Mouse (Mus musculus) hindbrain, postnatal 0 days (tissue): Measurements from ENCODE around the gene Slc6a20a. TPM values are rescaled to one million over a fixed set of nuclear protein-coding genes. Genes with fewer than 3 reads are reported as not detected.
A peak's percentile ranks its signal among the peaks of the same experiment; 100 is the strongest.
"Not testable (repeated sequence)": the region's sequence is repeated elsewhere in the genome, so short reads cannot be mapped to it uniquely, and the experiment has no call there.

Source experiments
- ATAC-seq: fragments of 200-750 bp; cut with Nextera tagmentation; 2 replicates; pipeline ENCODE4 v1.8.0; 2017; ENCODE audit warnings: mild to moderate bottlenecking, moderate TSS enrichment, moderate library complexity
- DNase-seq: peaks from one replicate; pipeline ENCODE4 v3.0.0-alpha.2; 2015; ENCODE audit warnings: low spot score
- H3K27ac ChIP-seq: fragments of 300-500 bp; sonication (generic); 2 replicates; pipeline ENCODE4 v1.5.1; 2014; ENCODE audit warnings: mild to moderate bottlenecking
- H3K27me3 ChIP-seq: fragments of 300-500 bp; sonication (generic); 2 replicates; pipeline ENCODE4 v1.6.1; 2014; ENCODE audit warnings: low read length, mixed read lengths; ENCODE audit not compliant: insufficient read depth
- H3K36me3 ChIP-seq: fragments of 300-500 bp; sonication (generic); 2 replicates; pipeline ENCODE4 v1.6.1; 2014; ENCODE audit warnings: low read length, mixed read lengths; ENCODE audit not compliant: insufficient read depth
- H3K4me1 ChIP-seq: fragments of 300-500 bp; sonication (generic); 2 replicates; pipeline ENCODE4 v1.6.1; 2014; ENCODE audit warnings: antibody characterized with exemption, low read length, mixed read lengths; ENCODE audit not compliant: insufficient read depth
- H3K4me2 ChIP-seq: fragments of 300-500 bp; sonication (generic); 2 replicates; pipeline ENCODE4 v1.6.1; 2014; ENCODE audit warnings: low read depth, mild to moderate bottlenecking, low read length, moderate library complexity, mixed read lengths
- H3K4me3 ChIP-seq: fragments of 300-500 bp; sonication (generic); 2 replicates; pipeline ENCODE4 v1.5.1; 2014; ENCODE audit warnings: low read length
- H3K9ac ChIP-seq: fragments of 300-500 bp; sonication (generic); replicated peaks from 2 replicates; pipeline ENCODE4 v1.6.1; 2014; ENCODE audit warnings: mild to moderate bottlenecking, low read length, moderate library complexity, mixed read lengths
- H3K9me3 ChIP-seq: fragments of 300-500 bp; sonication (generic); 2 replicates; pipeline ENCODE4 v1.6.1; 2016; ENCODE audit warnings: low read length, mixed read lengths
- CTCF ChIP-seq: IDR thresholded peaks from 2 replicates; pipeline ENCODE4 v1.5.1; 2016; ENCODE audit warnings: antibody characterized with exemption, control low read depth, low read depth
- WGBS: fragments of 180-500 bp; shearing (Covaris S2); extraction: QIAGEN DNeasy Blood & Tissue Kit; methylation state at CpG from one replicate; pipeline ENCODE4 v1.1.7; 2014; 5-methylcytosine and 5-hydroxymethylcytosine counted together
- polyA plus RNA-seq: library from polyadenylated mRNA; unstranded; fragments of >200 nt; fragmentation: Nextera tagmentation; extraction: Ambion mirVana; gene quantifications from 2 replicates; pipeline ENCODE4 v1.2.1, GENCODE M21; 2015
- total RNA-seq: library from RNA; depleted of rRNA; stranded (reverse); fragments of >200 nt; gene quantifications from 2 replicates; pipeline ENCODE4 v1.2.3, GENCODE M21; 2014

The Slc6a20a gene
- total and polyA plus RNA-seq, 2 experiments from 2014 or later, result 38.6 to 60.8 TPM

DNA sequence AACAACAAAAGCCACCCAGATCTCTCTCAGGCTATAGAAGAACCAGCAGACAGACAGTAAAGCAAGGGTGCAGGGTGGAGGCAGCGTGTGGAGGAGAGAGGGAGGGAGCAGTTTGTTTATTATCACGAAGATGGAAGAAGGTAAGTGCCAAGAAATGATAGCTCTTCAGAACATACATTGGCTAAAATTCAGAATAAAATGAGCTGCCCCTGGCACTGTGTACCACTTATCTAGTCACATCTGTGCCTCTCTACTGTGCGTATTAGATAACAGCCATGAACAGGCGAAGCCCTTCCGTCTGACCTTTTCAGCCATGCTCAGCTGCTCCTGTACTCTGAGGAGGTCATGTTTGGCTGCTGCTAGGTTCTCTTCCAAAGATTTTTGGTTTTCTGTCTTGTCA lies 23.1 kb upstream of the Slc6a20a start:
- no peak overlapping the region for H3K4me2 ChIP-seq
- no peak overlapping the region for H3K9ac ChIP-seq
- TF ChIP-seq CTCF, result no peak
- DNase-seq, result no peak
- no peaks in the 10 kb centered on the region for H3K9me3 ChIP-seq
- H3K4me3 ChIP-seq, result no peak overlapping the region
- 93% methylated on average over 5 of the region's 5 CpGs for WGBS
- ATAC-seq, result no peak
- no peak overlapping the region for H3K27ac ChIP-seq
- no peaks in the 10 kb centered on the region for H3K4me1 ChIP-seq
- peaks cover 24% of the 10 kb centered on the region; the same call in 1 of the 2 replicates for H3K36me3 ChIP-seq
- H3K27me3 ChIP-seq, result no peaks in the 10 kb centered on the region

DNA sequence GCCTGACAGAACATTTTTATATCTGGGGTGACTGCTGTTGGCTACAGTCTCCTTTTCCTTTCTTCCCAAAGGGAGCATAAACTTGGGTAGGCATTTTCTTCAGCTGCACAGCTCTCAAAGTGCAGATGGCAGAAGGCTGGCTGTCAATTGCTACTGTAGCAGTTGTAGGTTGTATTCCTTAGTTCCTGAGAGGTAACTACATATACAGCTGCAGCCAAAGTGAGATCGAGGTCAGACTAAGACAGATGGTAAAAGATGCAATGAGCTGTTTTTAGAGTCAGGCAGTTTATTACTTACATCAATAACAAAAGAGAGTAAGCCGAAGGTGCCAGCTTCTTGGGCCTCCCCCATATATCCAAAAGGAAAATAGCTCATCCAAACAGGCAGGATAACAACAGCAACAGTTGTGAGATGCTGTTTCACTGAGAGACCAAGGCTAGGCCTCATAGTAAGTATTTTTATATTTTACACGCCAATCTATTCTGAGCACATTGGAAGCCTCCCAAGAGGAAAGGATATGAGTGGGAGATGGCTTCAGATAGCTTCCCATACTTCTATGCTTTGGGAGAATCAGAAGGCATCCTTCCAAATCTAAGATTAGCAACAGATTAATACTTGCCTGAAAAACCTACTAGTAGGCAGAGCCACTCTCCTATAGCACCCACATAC lies 17.1 kb upstream of the Slc6a20a start:
- no peak for ATAC-seq

DNA sequence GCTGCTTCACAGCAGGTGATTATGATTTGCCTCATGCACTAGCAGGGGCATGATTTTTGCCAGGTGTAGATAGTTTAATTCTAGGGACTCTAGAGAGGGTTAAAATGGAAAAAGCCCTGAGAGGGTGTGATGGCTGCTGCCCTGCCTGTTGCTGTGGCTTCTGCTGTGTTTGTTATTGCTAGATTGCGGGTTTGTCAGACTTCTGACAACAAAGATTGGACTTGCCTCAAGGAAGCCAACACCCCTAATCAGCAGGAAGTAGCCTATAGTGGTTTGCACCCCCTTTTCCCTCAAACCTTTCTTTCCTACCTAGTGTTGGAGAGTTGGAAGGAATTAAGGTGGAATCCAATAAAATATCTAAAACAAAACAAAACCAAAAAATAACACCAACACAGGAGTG lies 9.5 kb upstream of the Slc6a20a start:
- no peak overlapping the region for H3K4me2 ChIP-seq

More for the DNA sequence above, 17.1 kb upstream of the Slc6a20a start:
- Histone ChIP-seq H3K27ac (no peak overlapping the region), H3K4me2 (no peak overlapping the region), H3K27me3 (no peaks in the 10 kb centered on the region), H3K36me3 (peaks cover 11% of the 10 kb centered on the region; the same call in 1 of the 2 replicates), H3K9ac (no peak overlapping the region), H3K4me3 (no peak overlapping the region), H3K9me3 (no peaks in the 10 kb centered on the region), H3K4me1 (no peaks in the 10 kb centered on the region)
- WGBS, result 90% methylated on average over 3 of the region's 3 CpGs
- no peak for TF ChIP-seq CTCF
- no peak for DNase-seq

DNA sequence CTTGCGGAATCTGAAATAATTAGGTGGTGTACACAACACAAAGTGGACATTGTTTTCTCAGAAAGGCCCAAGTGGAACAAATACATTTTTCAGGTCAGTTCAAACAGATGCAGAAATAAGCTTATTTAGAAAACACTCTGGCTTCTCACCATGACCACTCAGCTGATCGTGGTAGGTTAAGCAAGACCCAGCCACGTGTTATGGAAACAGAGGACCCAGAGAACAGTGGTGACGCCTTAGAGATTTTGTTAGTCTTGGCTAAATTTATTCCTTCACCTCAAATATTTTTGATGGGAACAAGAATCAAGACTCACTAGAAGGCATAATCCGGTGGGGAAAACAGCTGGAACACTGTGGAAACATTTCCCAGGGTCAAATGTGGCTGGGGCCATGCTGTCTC lies 7.5 kb upstream of the Slc6a20a start:
- DNase-seq (peak; percentile 2), ATAC-seq (no peak)
- Histone ChIP-seq H3K4me3 (no peak overlapping the region), H3K36me3 (no peaks in the 10 kb centered on the region), H3K4me1 (no peaks in the 10 kb centered on the region), H3K9me3 (no peaks in the 10 kb centered on the region), H3K4me2 (no peak overlapping the region), H3K27ac (no peak overlapping the region), H3K27me3 (no peaks in the 10 kb centered on the region), H3K9ac (no peak overlapping the region)
- no peak for TF ChIP-seq CTCF
- 60% methylated on average over 5 of the region's 5 CpGs for WGBS

More for the DNA sequence above, 9.5 kb upstream of the Slc6a20a start:
- TF ChIP-seq CTCF, result no peak
- no peaks in the 10 kb centered on the region for H3K36me3 ChIP-seq
- no peak overlapping the region for H3K9ac ChIP-seq
- H3K27me3 ChIP-seq, result no peaks in the 10 kb centered on the region
- ATAC-seq, result no peak
- no peak overlapping the region for H3K27ac ChIP-seq
- DNase-seq, result no peak
- no peak overlapping the region for H3K4me3 ChIP-seq
- H3K4me1 ChIP-seq, result no peaks in the 10 kb centered on the region
- no peaks in the 10 kb centered on the region for H3K9me3 ChIP-seq
- WGBS, result 78% methylated on average over 1 of the region's 1 CpGs

DNA sequence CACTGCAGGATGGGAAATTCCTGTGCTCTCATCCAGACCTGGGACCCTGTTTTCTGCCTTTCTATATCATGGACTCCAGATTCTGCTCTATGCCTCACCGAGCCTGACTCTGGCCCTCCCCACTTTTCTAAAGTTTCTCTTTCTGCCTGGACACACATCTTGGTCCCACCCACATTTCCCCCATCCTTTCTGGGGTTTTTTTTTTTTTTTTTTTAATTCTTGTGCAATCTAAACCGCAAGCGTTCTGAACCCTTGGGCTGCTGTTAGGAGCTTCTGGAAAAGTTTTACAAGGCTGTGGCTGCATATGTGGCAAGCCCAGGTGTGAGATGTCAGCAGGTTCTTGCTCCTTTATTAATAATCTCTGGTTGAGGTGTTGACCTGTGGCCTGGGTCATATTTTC lies 5.0 kb upstream of the Slc6a20a start:
- H3K9ac ChIP-seq, result no peak overlapping the region
- H3K4me3 ChIP-seq, result no peak overlapping the region
- no peak overlapping the region for H3K4me2 ChIP-seq
- no peaks in the 10 kb centered on the region for H3K36me3 ChIP-seq
- DNase-seq (no peak), ATAC-seq (no peak)
- TF ChIP-seq CTCF, result no peak
- H3K27ac ChIP-seq, result no peak overlapping the region
- H3K4me1 ChIP-seq, result no peaks in the 10 kb centered on the region
- H3K9me3 ChIP-seq, result no peaks in the 10 kb centered on the region
- WGBS, result 63% methylated on average over 3 of the region's 3 CpGs
- H3K27me3 ChIP-seq, result no peaks in the 10 kb centered on the region

DNA sequence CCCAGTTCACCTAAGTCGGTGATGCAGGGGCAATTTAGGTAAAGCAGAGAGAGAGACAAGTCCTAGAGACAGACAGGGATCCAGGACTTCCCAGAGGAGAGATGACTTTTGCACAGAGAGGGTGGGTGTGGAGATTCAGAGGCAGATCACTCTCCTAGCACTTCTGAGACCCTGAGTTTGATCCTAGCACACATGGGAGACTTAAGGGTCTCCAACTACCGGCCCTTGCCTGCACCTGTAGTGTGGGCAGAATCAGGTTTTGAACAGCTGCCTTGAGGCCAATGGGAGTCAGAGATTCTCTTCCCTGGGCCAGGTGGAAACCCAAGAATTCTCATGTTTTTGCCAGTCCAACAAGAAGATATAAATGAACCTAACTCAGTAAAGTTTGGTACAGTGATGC lies 513 bp upstream of the Slc6a20a start:
- peak overlapping the region; percentile 43; the same call in 1 of the 2 replicates for H3K4me3 ChIP-seq
- peaks cover 12% of the 10 kb centered on the region; the same call in 1 of the 2 replicates for H3K27me3 ChIP-seq
- no peaks in the 10 kb centered on the region for H3K9me3 ChIP-seq
- H3K9ac ChIP-seq, result no peak overlapping the region
- peak overlapping the region; percentile 70 for H3K4me2 ChIP-seq
- 39% methylated on average over 2 of the region's 2 CpGs for WGBS
- H3K4me1 ChIP-seq, result no peaks in the 10 kb centered on the region
- DNase-seq (no peak), ATAC-seq (no peak)
- no peaks in the 10 kb centered on the region for H3K36me3 ChIP-seq
- TF ChIP-seq CTCF, result no peak
- H3K27ac ChIP-seq, result no peak overlapping the region

DNA sequence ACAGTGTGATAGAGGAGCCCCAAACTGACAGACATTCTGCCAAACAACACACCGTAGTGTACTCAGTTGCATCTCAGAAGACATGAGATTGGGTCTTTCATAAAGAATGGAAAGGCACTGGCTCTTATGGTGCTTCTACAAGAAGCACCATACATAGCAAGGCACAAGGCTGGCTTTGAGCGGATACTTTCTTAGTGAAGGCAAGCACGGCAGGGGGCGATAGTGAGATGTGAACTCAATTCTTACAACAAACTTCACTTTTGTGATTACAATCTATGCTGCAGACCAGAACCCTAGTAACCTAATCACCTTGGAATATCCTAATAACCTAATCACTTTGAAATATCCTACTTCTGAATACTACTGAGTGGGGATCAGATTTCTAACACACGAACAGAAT lies 13.0 kb downstream of the Slc6a20a start:
- no peak overlapping the region for H3K9ac ChIP-seq
- no peak overlapping the region for H3K27ac ChIP-seq
- no peaks in the 10 kb centered on the region for H3K27me3 ChIP-seq
- ATAC-seq (no peak), DNase-seq (peak; percentile 49)
- no peak overlapping the region for H3K4me2 ChIP-seq
- no peak overlapping the region for H3K4me3 ChIP-seq
- 58% methylated on average over 5 of the region's 5 CpGs for WGBS
- TF ChIP-seq CTCF, result peak; percentile 46
- no peaks in the 10 kb centered on the region for H3K36me3 ChIP-seq
- no peaks in the 10 kb centered on the region for H3K9me3 ChIP-seq
- no peaks in the 10 kb centered on the region for H3K4me1 ChIP-seq

DNA sequence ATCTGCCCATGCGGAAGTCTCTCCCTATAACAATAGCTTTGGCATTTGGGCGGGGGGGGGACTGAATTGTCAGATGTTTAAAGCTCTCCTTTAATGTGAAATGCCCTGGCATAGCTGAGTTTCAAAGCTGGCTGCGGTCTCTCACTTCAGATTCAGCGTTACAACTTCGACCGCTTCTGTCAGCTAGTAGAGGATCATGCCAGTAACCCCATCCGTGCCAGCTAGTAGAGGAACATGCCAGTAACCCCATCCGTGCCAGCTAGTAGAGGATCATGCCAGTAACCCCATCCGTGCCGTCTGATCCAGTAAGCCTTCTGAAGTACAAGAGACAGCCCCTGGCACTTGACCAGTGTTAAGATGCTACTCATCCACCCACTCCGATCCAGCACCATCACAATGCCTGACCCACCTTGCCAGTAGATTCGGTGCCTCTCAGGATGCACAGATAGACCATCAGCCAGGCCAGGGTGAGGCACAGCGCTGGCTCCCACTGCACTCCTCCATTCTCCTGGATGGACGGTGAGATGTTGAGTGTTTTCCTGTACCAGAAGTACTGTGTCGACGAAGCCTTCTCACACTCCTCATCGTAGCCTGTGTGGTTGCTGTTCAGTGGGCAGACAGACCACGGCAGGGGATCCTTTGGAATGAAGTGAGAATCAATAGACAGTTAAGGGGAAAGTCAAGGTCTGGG lies 18.6 kb downstream of the Slc6a20a start:
- peak; percentile 38; the same call in 1 of the 2 replicates for ATAC-seq
- not testable (repeated sequence) for DNase-seq, H3K9ac ChIP-seq, H3K4me1 ChIP-seq, H3K27me3 ChIP-seq, H3K9me3 ChIP-seq, H3K27ac ChIP-seq, H3K4me2 ChIP-seq, H3K36me3 ChIP-seq, H3K4me3 ChIP-seq
- WGBS, result 72% methylated on average over 18 of the region's 18 CpGs
